Mouse (Mus musculus) midbrain, embryonic 16.5 days (tissue): Measurements from ENCODE around the gene Mmp14. TPM values are rescaled to one million over a fixed set of nuclear protein-coding genes. Genes with fewer than 3 reads are reported as not detected.
A peak's percentile ranks its signal among the peaks of the same experiment; 100 is the strongest.

Source experiments
- ATAC-seq: fragments of 200-750 bp; cut with Nextera tagmentation; 2 replicates; pipeline ENCODE4 v1.8.0; 2017; ENCODE audit warnings: moderate TSS enrichment
- H3K27ac ChIP-seq: fragments of 300-500 bp; sonication (generic); 2 replicates; pipeline ENCODE4 v1.5.1; 2014; ENCODE audit warnings: mild to moderate bottlenecking, low read length, mixed read lengths
- H3K27me3 ChIP-seq: fragments of 300-500 bp; sonication (generic); 2 replicates; pipeline ENCODE4 v1.6.1; 2014; ENCODE audit warnings: low read depth, low read length, mixed read lengths; ENCODE audit not compliant: control insufficient read depth, insufficient read depth
- H3K36me3 ChIP-seq: fragments of 300-500 bp; sonication (generic); 2 replicates; pipeline ENCODE4 v1.6.1; 2014; ENCODE audit warnings: mild to moderate bottlenecking, low read length, moderate library complexity, mixed read lengths; ENCODE audit not compliant: control insufficient read depth, insufficient read depth
- H3K4me1 ChIP-seq: fragments of 300-500 bp; sonication (generic); 2 replicates; pipeline ENCODE4 v1.6.1; 2014; ENCODE audit warnings: mild to moderate bottlenecking, low read length, mixed read lengths; ENCODE audit not compliant: control insufficient read depth, insufficient read depth
- H3K4me2 ChIP-seq: fragments of 300-500 bp; sonication (generic); 2 replicates; pipeline ENCODE4 v1.6.1; 2014; ENCODE audit warnings: mild to moderate bottlenecking, low read length, mixed read lengths
- H3K4me3 ChIP-seq: fragments of 300-500 bp; sonication (generic); 2 replicates; pipeline ENCODE4 v1.5.1; 2014; ENCODE audit warnings: low read depth, mild to moderate bottlenecking, low read length, moderate library complexity, mixed read lengths
- H3K9ac ChIP-seq: fragments of 300-500 bp; sonication (generic); 2 replicates; pipeline ENCODE4 v1.6.1; 2014; ENCODE audit warnings: low read depth, low read length, mixed read lengths
- H3K9me3 ChIP-seq: fragments of 300-500 bp; sonication (generic); replicated peaks from 2 replicates; pipeline ENCODE4 v1.6.1; 2014; ENCODE audit warnings: mild to moderate bottlenecking, low read length, mixed read lengths; ENCODE audit not compliant: control insufficient read depth, poor library complexity, severe bottlenecking
- WGBS: fragments of 180-500 bp; shearing (Covaris S2); extraction: QIAGEN DNeasy Blood & Tissue Kit; methylation state at CpG from one replicate; pipeline ENCODE4 v1.1.7; 2014; 5-methylcytosine and 5-hydroxymethylcytosine counted together
- polyA plus RNA-seq: library from polyadenylated mRNA; unstranded; fragments of >200 nt; fragmentation: Nextera tagmentation; extraction: Ambion mirVana; gene quantifications from 2 replicates; pipeline ENCODE4 v1.2.1, GENCODE M21; 2015

The Mmp14 gene
- polyA plus RNA-seq, 1 experiment from 2014 or later: 43.5 TPM

GRCm38 (mm10) chr14:54474744-54475143 lies 43.3 kb downstream of the Mmp14 start:
- ATAC-seq: no peak
- Histone ChIP-seq H3K9ac (no peak overlapping the region), H3K4me2 (no peak overlapping the region), H3K27ac (no peak overlapping the region), H3K36me3 (peaks cover 3% of the 10 kb centered on the region; the same call in 1 of the 2 replicates), H3K4me3 (no peak overlapping the region), H3K9me3 (no peaks in the 10 kb centered on the region), H3K4me1 (peaks cover 23% of the 10 kb centered on the region), H3K27me3 (peaks cover 3% of the 10 kb centered on the region; the same call in 1 of the 2 replicates)
- 83% methylated on average over 5 of the region's 5 CpGs for WGBS

DNA sequence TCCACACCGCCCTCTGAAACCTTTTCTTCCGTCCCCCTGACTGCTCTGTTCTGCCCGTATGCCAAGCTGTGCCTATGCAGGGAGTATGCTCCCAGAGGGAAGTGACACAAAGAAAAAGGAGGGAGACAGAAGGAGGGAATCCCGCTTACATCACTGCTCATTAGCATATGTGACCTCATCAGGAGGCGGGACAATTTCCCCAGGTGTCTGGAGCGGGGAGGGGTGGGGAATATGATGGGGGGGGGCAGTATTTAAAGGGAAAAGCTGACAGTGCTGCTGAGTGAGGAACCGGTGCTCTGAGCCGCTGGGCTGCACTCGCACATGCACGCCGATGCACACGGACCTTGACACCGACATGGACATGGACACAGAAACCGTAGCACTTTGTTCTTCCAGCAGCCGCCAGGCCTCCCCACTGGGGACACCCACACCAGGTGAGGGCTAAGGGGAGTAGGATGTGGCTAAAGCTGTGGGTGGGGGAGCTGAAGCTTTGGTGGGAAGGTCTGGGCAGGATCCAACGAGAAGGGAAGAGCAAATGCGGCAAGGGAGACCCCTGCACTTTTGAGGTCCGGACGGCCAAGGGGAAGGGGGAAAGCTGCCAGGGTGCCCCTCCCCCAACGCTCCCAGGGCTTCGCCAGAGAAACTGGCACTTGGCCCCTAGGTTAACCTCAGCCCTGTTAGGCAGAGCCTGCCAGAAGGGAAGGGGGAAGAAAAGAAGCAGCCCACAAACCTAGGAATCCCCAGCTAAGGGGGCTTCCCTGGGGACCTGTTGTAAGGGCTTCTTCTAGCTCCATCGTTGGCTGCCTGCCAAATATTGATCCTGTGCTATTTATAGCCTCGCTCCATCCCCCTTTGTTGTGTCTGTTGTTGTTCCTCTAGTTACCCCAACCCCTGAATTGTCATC lies 44.8 kb downstream of the Mmp14 start, which contains the start of gene Rem2:
Gene Rem2 (plus strand): TSS at position 160 of the 904 bp plus-strand sequence.
- WGBS: under 1% methylated on average over 23 of the region's 23 CpGs
- ATAC-seq: peak; percentile 90
- peak within 1 kb of the TSS; percentile 84 for H3K9ac ChIP-seq
- H3K27ac ChIP-seq: peak within 1 kb of the TSS; percentile 84
- peaks cover 3% of the 10 kb centered on the region; the same call in 1 of the 2 replicates for H3K27me3 ChIP-seq
- peaks cover 23% of the 10 kb centered on the region for H3K4me1 ChIP-seq
- H3K4me2 ChIP-seq: peak within 1 kb of the TSS; percentile 82
- peak within 1 kb of the TSS; percentile 67 for H3K4me3 ChIP-seq
- H3K9me3 ChIP-seq: no peaks in the 10 kb centered on the region
- no peaks in the 10 kb centered on the region for H3K36me3 ChIP-seq

DNA sequence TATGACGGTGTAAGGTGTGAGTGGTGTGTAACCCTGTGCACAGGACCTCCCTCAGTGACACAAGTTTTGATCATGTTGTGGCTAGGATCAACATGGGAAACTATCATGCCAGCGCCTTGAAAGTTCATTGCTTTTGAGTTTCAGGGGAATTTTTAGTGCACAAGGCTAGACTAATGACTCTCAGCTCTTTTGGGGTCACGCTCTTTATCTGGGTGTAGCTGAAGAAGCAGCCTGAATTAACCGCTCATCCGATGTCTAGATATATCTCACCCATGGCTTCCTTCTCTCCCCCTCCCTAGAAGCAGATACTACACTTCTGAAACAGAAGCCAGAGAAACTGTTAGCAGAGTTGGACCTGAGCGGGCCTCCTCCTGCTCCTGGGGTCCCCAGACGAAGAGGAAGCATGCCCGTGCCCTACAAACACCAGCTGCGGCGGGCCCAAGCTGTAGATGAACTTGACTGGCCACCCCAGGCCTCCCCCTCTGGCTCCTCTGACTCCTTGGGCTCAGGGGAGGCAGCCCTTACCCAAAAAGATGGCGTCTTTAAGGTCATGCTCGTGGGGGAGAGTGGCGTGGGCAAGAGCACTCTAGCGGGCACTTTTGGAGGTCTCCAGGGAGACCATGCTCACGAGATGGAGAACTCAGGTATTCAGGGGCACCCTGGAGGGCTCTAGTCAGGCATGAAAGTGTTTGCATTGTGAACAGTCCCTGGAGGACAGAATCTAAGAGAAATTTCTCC lies 45.9 kb downstream of the Mmp14 start:
- H3K4me3 ChIP-seq: peak overlapping the region; percentile 67
- H3K4me1 ChIP-seq: peaks cover 23% of the 10 kb centered on the region
- peak overlapping the region; percentile 82 for H3K4me2 ChIP-seq
- no peak overlapping the region for H3K27ac ChIP-seq
- ATAC-seq: 0 out of 2 replicates have a peak, but pooled peaks have one; percentile 34
- no peaks in the 10 kb centered on the region for H3K36me3 ChIP-seq
- peaks cover 3% of the 10 kb centered on the region; the same call in 1 of the 2 replicates for H3K27me3 ChIP-seq
- peak overlapping the region; percentile 84; the same call in 1 of the 2 replicates for H3K9ac ChIP-seq
- WGBS: 64% methylated on average over 15 of the region's 15 CpGs
- H3K9me3 ChIP-seq: no peaks in the 10 kb centered on the region

DNA sequence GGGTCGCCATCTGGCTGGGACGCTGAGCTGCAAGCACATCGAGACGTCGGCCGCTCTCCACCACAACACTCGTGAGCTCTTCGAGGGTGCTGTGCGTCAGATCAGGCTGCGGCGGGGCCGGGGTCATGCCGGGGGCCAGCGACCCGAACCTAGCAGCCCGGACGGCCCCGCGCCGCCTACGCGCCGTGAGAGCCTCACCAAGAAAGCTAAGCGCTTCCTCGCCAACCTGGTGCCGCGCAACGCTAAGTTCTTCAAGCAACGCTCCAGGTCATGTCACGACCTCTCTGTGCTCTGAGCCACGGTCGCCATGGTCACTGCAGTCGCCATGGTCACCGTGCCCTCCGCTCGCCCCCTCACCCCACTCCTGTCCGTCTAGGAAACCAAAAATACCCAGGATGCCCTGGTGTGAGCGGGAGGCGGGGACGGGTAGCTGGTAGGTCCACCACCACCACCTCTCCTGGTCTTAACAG lies 48.1 kb downstream of the Mmp14 start:
- H3K4me1 ChIP-seq: peaks cover 23% of the 10 kb centered on the region
- 5% methylated on average over 39 of the region's 40 CpGs for WGBS
- H3K9ac ChIP-seq: 0 out of 2 replicates have a peak overlapping the region, but pooled peaks have one; percentile 22
- H3K27me3 ChIP-seq: peaks cover 3% of the 10 kb centered on the region; the same call in 1 of the 2 replicates
- no peaks in the 10 kb centered on the region for H3K9me3 ChIP-seq
- peak overlapping the region; percentile 20 for H3K4me3 ChIP-seq
- no peak for ATAC-seq
- peak overlapping the region; percentile 50 for H3K4me2 ChIP-seq
- no peaks in the 10 kb centered on the region for H3K36me3 ChIP-seq
- H3K27ac ChIP-seq: no peak overlapping the region

DNA sequence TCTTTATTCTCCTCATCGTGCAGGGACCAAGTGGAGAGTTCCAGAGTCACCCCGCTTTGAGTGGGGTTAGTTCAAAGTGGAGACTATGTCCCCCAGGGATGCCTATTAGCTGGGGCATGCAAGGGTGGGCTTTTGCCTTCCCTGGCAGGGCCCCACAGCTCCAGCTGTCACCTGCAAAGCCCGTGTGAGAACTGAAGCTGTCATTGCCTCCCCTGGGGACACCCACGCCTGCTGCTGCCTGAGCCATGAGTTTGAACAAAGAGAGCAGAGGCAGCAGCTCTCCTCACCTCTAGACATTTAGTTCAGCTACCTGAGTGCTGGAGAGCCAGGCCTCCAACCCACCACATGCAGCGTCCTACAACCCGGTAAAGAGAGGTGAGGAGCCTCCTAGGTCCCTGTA lies 49.3 kb downstream of the Mmp14 start:
- Histone ChIP-seq H3K4me1 (peaks cover 18% of the 10 kb centered on the region), H3K9ac (no peak overlapping the region), H3K9me3 (no peaks in the 10 kb centered on the region), H3K27ac (no peak overlapping the region), H3K36me3 (no peaks in the 10 kb centered on the region), H3K4me3 (no peak overlapping the region), H3K4me2 (no peak overlapping the region), H3K27me3 (peaks cover 3% of the 10 kb centered on the region; the same call in 1 of the 2 replicates)
- no peak for ATAC-seq
- 66% methylated on average over 6 of the region's 6 CpGs for WGBS

DNA sequence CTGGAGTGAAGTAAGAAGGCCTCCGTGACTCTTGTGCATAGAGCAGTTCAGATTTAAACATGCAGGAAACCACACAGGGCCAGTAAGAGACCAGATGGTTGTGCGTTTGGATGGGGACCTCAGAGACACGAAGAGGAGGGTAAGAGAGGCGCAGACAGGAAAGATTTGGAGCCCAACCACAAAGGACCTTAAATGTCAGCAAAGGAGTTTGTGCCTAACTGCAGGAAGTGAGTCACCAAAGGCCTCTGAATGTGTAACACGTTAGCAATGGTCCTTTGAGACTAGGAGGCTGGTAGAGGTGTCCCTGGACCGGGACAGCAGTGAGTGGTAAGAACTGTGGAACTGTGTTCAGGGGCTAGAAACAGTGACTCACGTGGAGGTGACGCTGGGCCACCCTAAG lies 50.0 kb downstream of the Mmp14 start:
- no peaks in the 10 kb centered on the region for H3K9me3 ChIP-seq
- H3K27ac ChIP-seq: no peak overlapping the region
- no peak for ATAC-seq
- H3K4me3 ChIP-seq: no peak overlapping the region
- WGBS: 85% methylated on average over 8 of the region's 8 CpGs
- no peak overlapping the region for H3K4me2 ChIP-seq
- H3K4me1 ChIP-seq: peaks cover 18% of the 10 kb centered on the region
- no peak overlapping the region for H3K9ac ChIP-seq
- H3K36me3 ChIP-seq: no peaks in the 10 kb centered on the region
- H3K27me3 ChIP-seq: peaks cover 3% of the 10 kb centered on the region; the same call in 1 of the 2 replicates

DNA sequence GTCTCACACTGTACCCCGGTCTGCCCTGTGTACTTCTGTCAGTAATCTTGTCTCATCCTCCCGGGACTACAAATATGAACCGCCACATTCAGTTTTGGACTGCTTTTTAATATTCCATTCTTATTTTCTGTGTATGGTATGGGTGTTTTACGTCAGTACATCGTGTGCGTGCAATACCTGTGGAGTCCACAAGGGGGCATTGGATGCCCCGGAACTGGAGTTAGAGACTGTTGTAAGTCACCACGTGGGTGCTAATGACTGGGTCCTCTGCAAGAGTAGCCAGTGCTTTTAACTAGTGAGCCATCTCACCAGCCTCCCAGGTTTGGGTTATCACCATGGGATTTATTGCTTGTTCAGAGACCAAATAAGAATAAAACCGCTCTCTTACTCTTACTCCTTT lies 51.1 kb downstream of the Mmp14 start:
- Histone ChIP-seq H3K9me3 (no peaks in the 10 kb centered on the region), H3K4me2 (no peak overlapping the region), H3K27ac (no peak overlapping the region), H3K36me3 (no peaks in the 10 kb centered on the region), H3K4me3 (no peak overlapping the region), H3K27me3 (peaks cover 3% of the 10 kb centered on the region; the same call in 1 of the 2 replicates), H3K4me1 (peaks cover 14% of the 10 kb centered on the region; the same call in 1 of the 2 replicates), H3K9ac (no peak overlapping the region)
- no peak for ATAC-seq
- 34% methylated on average over 9 of the region's 9 CpGs for WGBS

DNA sequence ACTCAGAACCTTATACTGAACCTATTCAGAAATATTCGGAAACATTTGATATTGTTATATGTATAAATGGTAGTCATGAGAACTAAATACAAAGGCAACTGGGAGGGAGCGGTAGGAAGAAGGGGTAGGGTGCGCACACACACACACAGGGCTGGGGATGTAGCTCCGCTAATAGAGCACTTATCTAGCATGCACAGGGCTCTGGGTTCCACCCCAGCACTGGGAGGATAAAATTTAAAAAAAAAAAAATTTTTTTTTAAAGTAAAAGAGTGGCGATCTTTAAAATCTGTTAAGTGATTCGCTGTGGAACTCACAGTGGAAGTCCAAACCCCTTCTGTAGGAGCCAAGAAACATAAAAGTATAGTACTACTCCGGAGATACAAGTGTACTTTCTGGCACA lies 54.5 kb downstream of the Mmp14 start:
- no peak overlapping the region for H3K4me3 ChIP-seq
- H3K27ac ChIP-seq: no peak overlapping the region
- H3K27me3 ChIP-seq: no peaks in the 10 kb centered on the region
- WGBS: 90% methylated on average over 7 of the region's 7 CpGs
- H3K36me3 ChIP-seq: no peaks in the 10 kb centered on the region
- no peak overlapping the region for H3K4me2 ChIP-seq
- ATAC-seq: no peak
- H3K4me1 ChIP-seq: peaks cover 6% of the 10 kb centered on the region; the same call in 1 of the 2 replicates
- H3K9ac ChIP-seq: no peak overlapping the region
- H3K9me3 ChIP-seq: no peaks in the 10 kb centered on the region
